Mouse (Mus musculus) heart, embryonic 12.5 days (tissue): ENCODE results near the gene Zfp933. TPM values are rescaled to one million over a fixed set of nuclear protein-coding genes. Genes with fewer than 3 reads are reported as not detected.
"Not testable (repeated sequence)": the region's sequence is repeated elsewhere in the genome, so short reads cannot be mapped to it uniquely, and the experiment has no call there.

ENCODE experiments used
- ATAC-seq: fragments of 200-750 bp; cut with Nextera tagmentation; 2 replicates; pipeline ENCODE4 v1.8.0; 2017; ENCODE audit warnings: moderate TSS enrichment, moderate library complexity; ENCODE audit not compliant: insufficient number of reproducible peaks, low FRiP score
- H3K27ac ChIP-seq: fragments of 300-500 bp; sonication (generic); 2 replicates; pipeline ENCODE4 v1.5.1; 2016; ENCODE audit warnings: mild to moderate bottlenecking, moderate library complexity; ENCODE audit not compliant: poor library complexity, severe bottlenecking
- H3K27me3 ChIP-seq: fragments of 300-500 bp; sonication (generic); replicated peaks from 2 replicates; pipeline ENCODE4 v1.6.1; 2016; ENCODE audit warnings: mild to moderate bottlenecking, moderate library complexity
- H3K36me3 ChIP-seq: fragments of 300-500 bp; sonication (generic); 2 replicates; pipeline ENCODE4 v1.6.1; 2016; ENCODE audit warnings: mild to moderate bottlenecking, moderate library complexity
- H3K4me1 ChIP-seq: fragments of 300-500 bp; sonication (generic); replicated peaks from 2 replicates; pipeline ENCODE4 v1.6.1; 2016; ENCODE audit warnings: mild to moderate bottlenecking
- H3K4me2 ChIP-seq: fragments of 300-500 bp; sonication (generic); 2 replicates; pipeline ENCODE4 v1.6.1; 2016; ENCODE audit warnings: mild to moderate bottlenecking, moderate library complexity
- H3K4me3 ChIP-seq: fragments of 300-500 bp; sonication (generic); 2 replicates; pipeline ENCODE4 v1.5.1; 2016; ENCODE audit warnings: mild to moderate bottlenecking
- H3K9ac ChIP-seq: fragments of 300-500 bp; sonication (generic); 2 replicates; pipeline ENCODE4 v1.6.1; 2016; ENCODE audit warnings: mild to moderate bottlenecking, moderate library complexity
- H3K9me3 ChIP-seq: fragments of 300-500 bp; sonication (generic); replicated peaks from 2 replicates; pipeline ENCODE4 v1.6.1; 2016; ENCODE audit warnings: mild to moderate bottlenecking, moderate library complexity
- WGBS: fragments of 180-500 bp; shearing (Covaris S2); methylation state at CpG from one replicate; pipeline ENCODE4 v1.1.7; 2016; 5-methylcytosine and 5-hydroxymethylcytosine counted together
- polyA plus RNA-seq: library from polyadenylated mRNA; unstranded; fragments of >200 nt; fragmentation: Nextera tagmentation; extraction: Ambion mirVana; gene quantifications from 2 replicates; pipeline ENCODE4 v1.2.1, GENCODE M21; 2016

Gene Zfp933
- polyA plus RNA-seq, 1 experiment from 2014 or later: 5.0 TPM

DNA sequence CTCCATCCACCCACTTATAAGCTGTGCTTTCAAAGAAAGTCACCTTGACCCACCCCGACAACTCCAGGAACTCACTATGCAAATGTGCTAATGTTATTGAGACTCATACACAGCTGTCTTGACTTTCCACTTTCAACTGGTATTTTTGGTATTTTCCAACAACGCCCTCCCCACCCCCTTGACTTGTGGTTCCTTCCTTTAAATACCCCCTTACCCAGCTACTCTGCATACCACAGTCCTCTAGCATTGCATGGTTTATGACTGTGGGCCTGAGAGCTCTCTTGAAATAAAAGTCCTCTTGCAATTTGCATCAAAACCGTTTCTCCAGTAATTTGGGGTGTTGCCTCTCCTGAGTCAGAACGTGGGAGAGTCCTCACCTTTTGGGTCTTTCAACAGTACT is 39.7 kb downstream of the Zfp933 start:
- H3K36me3 ChIP-seq: peaks cover 13% of the 10 kb centered on the region
- not testable (repeated sequence) for ATAC-seq, H3K4me1 ChIP-seq, H3K9ac ChIP-seq, H3K27me3 ChIP-seq, H3K27ac ChIP-seq, H3K9me3 ChIP-seq
- WGBS: 64% methylated on average over 4 of the region's 4 CpGs
- peak overlapping the region; percentile 72 for H3K4me3 ChIP-seq
- H3K4me2 ChIP-seq: peak overlapping the region; percentile 72

GRCm38 (mm10) chr4:147795308-147795707 is 52.9 kb downstream of the Zfp933 start:
- H3K27ac ChIP-seq, H3K4me2 ChIP-seq, ATAC-seq, H3K4me3 ChIP-seq, H3K27me3 ChIP-seq, H3K9me3 ChIP-seq, H3K4me1 ChIP-seq, H3K9ac ChIP-seq: not testable (repeated sequence)
- peaks cover 29% of the 10 kb centered on the region for H3K36me3 ChIP-seq
- WGBS: 90% methylated on average over 1 of the region's 1 CpGs

- not testable (repeated sequence) for H3K4me2 ChIP-seq, H3K27me3 ChIP-seq, ATAC-seq, H3K27ac ChIP-seq, H3K9ac ChIP-seq, H3K4me1 ChIP-seq, H3K4me3 ChIP-seq, H3K9me3 ChIP-seq
- peaks cover 29% of the 10 kb centered on the region for H3K36me3 ChIP-seq
- WGBS: 90% methylated on average over 2 of the region's 3 CpGs
Measured at GRCm38 (mm10) chr4:147794026-147794665, 54.0 kb downstream of the Zfp933 start.

- H3K27me3 ChIP-seq, ATAC-seq, H3K9me3 ChIP-seq, H3K4me1 ChIP-seq, H3K27ac ChIP-seq, H3K9ac ChIP-seq, H3K4me2 ChIP-seq, H3K4me3 ChIP-seq: not testable (repeated sequence)
- WGBS: 56% methylated on average over 2 of the region's 2 CpGs
- H3K36me3 ChIP-seq: peaks cover 29% of the 10 kb centered on the region
Measured at GRCm38 (mm10) chr4:147793390-147793916, 54.7 kb downstream of the Zfp933 start.

- peaks cover 32% of the 10 kb centered on the region for H3K36me3 ChIP-seq
- not testable (repeated sequence) for H3K27ac ChIP-seq, H3K9ac ChIP-seq, H3K4me1 ChIP-seq, H3K4me3 ChIP-seq, H3K4me2 ChIP-seq, H3K27me3 ChIP-seq, ATAC-seq
- peaks cover 12% of the 10 kb centered on the region for H3K9me3 ChIP-seq
Measured at GRCm38 (mm10) chr4:147791729-147792128, 56.4 kb downstream of the Zfp933 start.

Other genes starting within 250 kb of the Zfp933 start
- gene Zfp979, start 205.9 kb downstream of the Zfp933 start, polyA plus RNA-seq: 4.2 and 4.5 TPM in 2 replicates
- gene Zfp534, start 145.8 kb downstream of the Zfp933 start, polyA plus RNA-seq: not detected in 2 replicates
- 9.1 and 11.0 TPM in 2 replicates for gene Zfp984, start 38.6 kb downstream of the Zfp933 start, polyA plus RNA-seq
- 23.4 and 26.3 TPM in 2 replicates for gene Miip, start 20.4 kb upstream of the Zfp933 start, polyA plus RNA-seq
- 9.0 and 9.1 TPM in 2 replicates for gene Fv1, start 20.6 kb upstream of the Zfp933 start, polyA plus RNA-seq
- gene Mfn2, start 56.3 kb upstream of the Zfp933 start, polyA plus RNA-seq: 121 and 123 TPM in 2 replicates
- 46.9 and 49.6 TPM in 2 replicates for gene Plod1, start 88.4 kb upstream of the Zfp933 start, polyA plus RNA-seq
- 24.6 and 24.9 TPM in 2 replicates for gene 2510039O18Rik, start 92.5 kb upstream of the Zfp933 start, polyA plus RNA-seq
- gene Nppb, start 137.4 kb upstream of the Zfp933 start, polyA plus RNA-seq: 276 and 282 TPM in 2 replicates
- 5,688 and 5,948 TPM in 2 replicates for gene Nppa, start 152.4 kb upstream of the Zfp933 start, polyA plus RNA-seq
- 7.8 and 9.3 TPM in 2 replicates for gene Clcn6, start 190.5 kb upstream of the Zfp933 start, polyA plus RNA-seq
- 15.5 and 17.0 TPM in 2 replicates for gene Mthfr, start 190.7 kb upstream of the Zfp933 start, polyA plus RNA-seq
- 18.9 and 19.8 TPM in 2 replicates for gene Agtrap, start 239.7 kb upstream of the Zfp933 start, polyA plus RNA-seq